Mouse (Mus musculus) regulatory T cell (primary cell): ENCODE measurements around the gene Smarcc2.

Experiments
- in situ Hi-C: fragments of 300-600 bp; cut with MboI, MseI; formaldehyde crosslinking; loops from one replicate; pipeline ENCODE4 v1.15.1; 2025; ENCODE audit warnings: high pct_unique_total_duplicates

Smarcc2 gene

GRCm38 (mm10) chr10:128511189-128511588 lies 52.1 kb downstream of the Smarcc2 start:
- in situ Hi-C loops = no loop called here

GRCm38 (mm10) chr10:128511761-128512160 lies 52.7 kb downstream of the Smarcc2 start:
- in situ Hi-C loops = no loop called here

- in situ Hi-C loops = no loop called here
Measured at GRCm38 (mm10) chr10:128515044-128515443, 56.0 kb downstream of the Smarcc2 start.

- in situ Hi-C loops = no loop called here
Measured at GRCm38 (mm10) chr10:128516029-128516428, 57.0 kb downstream of the Smarcc2 start.

GRCm38 (mm10) chr10:128516677-128517076 lies 57.6 kb downstream of the Smarcc2 start:
- in situ Hi-C loops = no loop called here

- in situ Hi-C loops = no loop called here
Measured at GRCm38 (mm10) chr10:128518833-128519232, 59.8 kb downstream of the Smarcc2 start.

- in situ Hi-C loops = no loop called here
Measured at GRCm38 (mm10) chr10:128520591-128520990, 61.5 kb downstream of the Smarcc2 start.

GRCm38 (mm10) chr10:128522351-128522750 lies 63.3 kb downstream of the Smarcc2 start:
- in situ Hi-C loops = no loop called here

GRCm38 (mm10) chr10:128524111-128524731 lies 65.2 kb downstream of the Smarcc2 start:
- in situ Hi-C loops = no loop called here

GRCm38 (mm10) chr10:128524732-128525662 lies 65.9 kb downstream of the Smarcc2 start:
- in situ Hi-C loops = no loop called here

- in situ Hi-C loops = no loop called here
Measured at GRCm38 (mm10) chr10:128525671-128526308, 66.7 kb downstream of the Smarcc2 start, which contains the start of gene Esyt1. Gene Esyt1 (minus strand): TSS chr10:128525871.

- in situ Hi-C loops = no loop called here
Measured at GRCm38 (mm10) chr10:128526366-128527356, 67.6 kb downstream of the Smarcc2 start.

- in situ Hi-C loops = no loop called here
Measured at GRCm38 (mm10) chr10:128535206-128535605, 76.2 kb downstream of the Smarcc2 start.

GRCm38 (mm10) chr10:128535624-128536265 lies 76.7 kb downstream of the Smarcc2 start:
- in situ Hi-C loops = no loop called here

GRCm38 (mm10) chr10:128536266-128536940 lies 77.4 kb downstream of the Smarcc2 start:
- in situ Hi-C loops = no loop called here

- in situ Hi-C loops = no loop called here
Measured at GRCm38 (mm10) chr10:128538340-128538870, 79.4 kb downstream of the Smarcc2 start.
